Mouse (Mus musculus) forebrain, embryonic 15.5 days (tissue): Measurements from ENCODE around the gene Olfr1408. TPM values are rescaled to one million over a fixed set of nuclear protein-coding genes. Genes with fewer than 3 reads are reported as not detected.

Experiments used
- ATAC-seq: fragments of 200-750 bp; cut with Nextera tagmentation; replicated peaks from 2 replicates; pipeline ENCODE4 v1.8.0; 2017; ENCODE audit warnings: mild to moderate bottlenecking, moderate TSS enrichment, moderate library complexity
- H3K27ac ChIP-seq: fragments of 300-500 bp; sonication (generic); replicated peaks from 2 replicates; pipeline ENCODE4 v1.5.1; 2015; ENCODE audit warnings: mild to moderate bottlenecking, inconsistent platforms
- H3K27me3 ChIP-seq: fragments of 300-500 bp; sonication (generic); 2 replicates; pipeline ENCODE4 v1.6.1; 2015; ENCODE audit warnings: inconsistent platforms
- H3K36me3 ChIP-seq: fragments of 300-500 bp; sonication (generic); 2 replicates; pipeline ENCODE4 v1.6.1; 2015; ENCODE audit warnings: mild to moderate bottlenecking, inconsistent platforms
- H3K4me1 ChIP-seq: fragments of 300-500 bp; sonication (generic); 2 replicates; pipeline ENCODE4 v1.6.1; 2015; ENCODE audit warnings: inconsistent platforms
- H3K4me2 ChIP-seq: fragments of 300-500 bp; sonication (generic); replicated peaks from 2 replicates; pipeline ENCODE4 v1.6.1; 2015; ENCODE audit warnings: mild to moderate bottlenecking, inconsistent platforms
- H3K4me3 ChIP-seq: fragments of 300-500 bp; sonication (generic); 2 replicates; pipeline ENCODE4 v1.5.1; 2015; ENCODE audit warnings: mild to moderate bottlenecking, inconsistent platforms
- H3K9ac ChIP-seq: fragments of 300-500 bp; sonication (generic); replicated peaks from 2 replicates; pipeline ENCODE4 v1.6.1; 2015; ENCODE audit warnings: mild to moderate bottlenecking, inconsistent platforms
- H3K9me3 ChIP-seq: fragments of 300-500 bp; sonication (generic); 2 replicates; pipeline ENCODE4 v1.6.1; 2016; ENCODE audit warnings: inconsistent platforms
- WGBS: fragments of 180-500 bp; shearing (Covaris S2); methylation state at CpG from one replicate; pipeline ENCODE4 v1.1.7; 2015; ENCODE audit warnings: mixed read lengths; 5-methylcytosine and 5-hydroxymethylcytosine counted together
- polyA plus RNA-seq: library from polyadenylated mRNA; unstranded; fragments of >200 nt; fragmentation: Nextera tagmentation; extraction: Ambion mirVana; gene quantifications from 2 replicates; pipeline ENCODE4 v1.2.1, GENCODE M21; 2015

Olfr1408 gene
- not detected in 2 replicates for polyA plus RNA-seq

DNA sequence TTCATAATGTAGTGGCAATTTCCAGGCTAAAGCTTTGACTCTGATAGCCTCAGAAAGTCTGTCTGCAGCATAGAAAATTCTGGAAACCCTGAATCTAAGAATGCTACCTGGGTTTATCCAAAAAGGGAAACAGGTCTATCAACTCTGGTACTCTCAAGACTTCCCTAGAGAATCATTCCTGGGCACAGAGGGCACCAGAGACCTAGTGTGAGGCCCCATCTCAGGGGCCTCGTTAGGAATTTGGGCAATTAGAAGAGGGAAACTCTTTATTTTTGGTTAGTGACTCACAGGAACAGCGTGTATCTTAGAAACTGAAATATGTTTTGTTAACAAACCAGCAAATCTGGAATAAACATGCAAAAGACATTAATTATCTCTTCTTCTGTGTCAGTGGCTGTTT lies at the start of gene Olfr1408:
Gene Olfr1408, minus strand, starts transcription at position 101 of the 400 bp plus-strand sequence.
- Histone ChIP-seq H3K27ac (no peak within 1 kb of the TSS), H3K27me3 (no peaks in the 10 kb centered on the region), H3K36me3 (no peaks in the 10 kb centered on the region), H3K4me3 (no peak within 1 kb of the TSS), H3K9me3 (no peaks in the 10 kb centered on the region), H3K4me1 (no peaks in the 10 kb centered on the region), H3K4me2 (no peak within 1 kb of the TSS), H3K9ac (no peak within 1 kb of the TSS)
- 49% methylated on average over 2 of the region's 2 CpGs for WGBS
- ATAC-seq, result no peak

GRCm38 (mm10) chr1:173174154-173174842 lies 37.1 kb upstream of the Olfr1408 start:
- no peaks in the 10 kb centered on the region for H3K4me1 ChIP-seq
- no peak for ATAC-seq
- H3K27ac ChIP-seq, result no peak overlapping the region
- H3K9ac ChIP-seq, result no peak overlapping the region
- no peak overlapping the region for H3K4me2 ChIP-seq
- no peaks in the 10 kb centered on the region for H3K36me3 ChIP-seq
- no peak overlapping the region for H3K4me3 ChIP-seq
- H3K27me3 ChIP-seq, result no peaks in the 10 kb centered on the region
- no peaks in the 10 kb centered on the region for H3K9me3 ChIP-seq

Other genes with a start within 250 kb of the Olfr1408 start
- not detected in 2 replicates for gene Apcs, start 242.3 kb downstream of the Olfr1408 start, polyA plus RNA-seq
- gene Olfr16, start 187.0 kb downstream of the Olfr1408 start, polyA plus RNA-seq, result not detected in 2 replicates
- not detected in 2 replicates for gene Olfr1406, start 53.3 kb upstream of the Olfr1408 start, polyA plus RNA-seq
- gene Olfr218, start 60.4 kb upstream of the Olfr1408 start, polyA plus RNA-seq, result not detected in 2 replicates
- gene Olfr1404, start 75.0 kb upstream of the Olfr1408 start, polyA plus RNA-seq, result not detected in 2 replicates
- not detected in 2 replicates for gene Fcer1a, start 89.8 kb upstream of the Olfr1408 start, polyA plus RNA-seq
- not detected in 2 replicates for gene Olfr418, start 128.6 kb upstream of the Olfr1408 start, polyA plus RNA-seq
- not detected in 2 replicates for gene Mptx2, start 140.4 kb upstream of the Olfr1408 start, polyA plus RNA-seq
- gene Ackr1, start 196.4 kb upstream of the Olfr1408 start, polyA plus RNA-seq, result 10.7 and 11.6 TPM in 2 replicates
- 3.5 and 4.3 TPM in 2 replicates for gene Aim2, start 213.5 kb upstream of the Olfr1408 start, polyA plus RNA-seq
- 38.1 and 39.7 TPM in 2 replicates for gene Cadm3, start 230.3 kb upstream of the Olfr1408 start, polyA plus RNA-seq